Mouse (Mus musculus): Measurements from ENCODE around the gene Armc3. TPM values are rescaled to one million over a fixed set of nuclear protein-coding genes. Genes with fewer than 3 reads are reported as not detected.
A peak's percentile ranks its signal among the peaks of the same experiment; 100 is the strongest.

The Armc3 gene
- total RNA-seq (2021) = 1 to 10 TPM; 1.1 to 1.4 TPM
- long read RNA-seq, partial matches to known transcripts = 1 of 6 reads
- long read RNA-seq, other reads (novel, unspliced or antisense) = 5 of 6 reads

DNA sequence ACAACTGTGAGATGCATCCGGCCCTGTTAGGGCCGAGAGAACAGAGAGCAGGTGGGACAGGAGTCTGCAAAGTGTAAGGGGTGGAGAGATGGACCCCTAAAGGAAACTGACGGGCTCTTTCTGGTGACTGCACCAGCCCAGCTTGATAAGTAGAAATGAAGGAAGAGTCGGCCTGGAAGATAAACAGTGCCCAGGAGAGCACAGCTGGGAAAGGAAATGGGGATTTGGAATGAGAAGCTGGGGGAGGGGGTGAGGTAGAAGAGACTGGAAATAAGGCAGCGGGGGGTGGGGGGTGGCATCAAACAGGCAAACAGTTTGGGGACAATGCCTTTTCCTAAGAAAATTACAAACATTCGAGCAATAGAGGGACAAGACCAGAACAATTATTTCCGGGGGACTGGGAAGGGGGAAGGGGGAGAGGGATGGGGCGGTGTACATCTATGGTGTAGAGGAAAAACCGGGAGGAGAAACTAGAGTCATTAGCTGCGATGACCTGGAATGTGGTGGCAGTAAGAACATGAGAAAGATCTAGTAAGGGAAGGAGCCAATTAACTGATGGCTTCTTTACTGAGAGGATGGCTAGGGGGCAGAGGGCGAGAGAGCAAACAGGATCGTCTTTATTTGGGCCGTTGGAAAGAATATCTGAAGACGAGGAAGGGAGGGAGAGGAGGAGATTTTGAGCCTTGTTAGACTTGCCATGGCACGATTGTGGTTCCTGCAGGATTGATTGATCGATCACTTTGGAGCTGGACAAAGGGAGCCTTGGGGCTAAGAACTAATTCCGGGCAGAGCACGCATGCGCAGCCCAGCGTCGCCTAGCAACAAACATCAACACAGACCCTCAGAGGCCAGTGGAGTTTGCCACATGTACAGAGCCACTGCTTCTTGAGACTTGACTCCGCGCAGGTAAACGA lies at the start of gene Armc3:
Gene Armc3, plus strand, starts transcription at position 851 of the 914 bp plus-strand sequence.
- DNase-seq (ENCODE audit: low spot score in 2 of 2) = peak; percentile 59 to 75

DNA sequence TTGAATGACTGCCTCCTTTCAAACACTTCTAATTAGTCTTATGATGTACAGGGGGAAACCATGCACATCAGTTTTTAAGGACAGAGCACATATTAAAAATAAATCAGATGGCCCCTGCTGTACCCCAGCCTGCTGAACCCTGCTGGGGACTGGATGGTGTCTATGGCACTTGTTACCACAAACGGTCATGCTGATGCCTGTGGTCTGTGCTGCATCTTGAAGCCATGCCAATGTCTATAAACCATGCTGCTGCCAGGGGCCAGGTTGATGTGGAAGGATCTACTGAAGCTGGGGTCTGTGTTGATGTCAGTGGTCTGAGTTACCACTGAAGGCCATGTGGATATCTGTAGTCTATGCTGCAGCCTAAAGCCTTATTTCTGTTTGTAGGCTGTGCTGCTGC lies 46.4 kb upstream of the Armc3 start:
- no peak for DNase-seq (ENCODE audit: low spot score in 2 of 2)

DNA sequence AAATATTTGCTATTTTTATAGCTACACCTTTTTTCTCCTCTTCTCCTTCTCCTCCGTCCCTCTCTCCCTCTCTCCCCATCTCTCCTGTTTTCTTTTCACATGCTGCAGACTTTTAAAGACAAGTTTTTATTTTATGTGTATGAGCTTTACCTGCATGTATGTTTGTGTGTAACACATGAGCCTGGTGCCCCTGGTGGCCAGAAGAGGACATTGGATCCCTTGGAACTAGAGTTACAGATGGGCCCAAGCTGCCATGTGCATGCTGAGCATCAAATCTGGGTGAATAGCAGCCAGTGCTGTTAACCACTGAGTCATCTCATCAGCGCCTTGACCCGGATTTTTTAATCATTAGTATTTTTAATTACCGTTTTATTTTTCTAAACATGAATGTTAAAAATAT lies 42.9 kb upstream of the Armc3 start:
- peak in 1 of 2 experiments; percentile 21 for DNase-seq (ENCODE audit: low spot score in 2 of 2)

DNA sequence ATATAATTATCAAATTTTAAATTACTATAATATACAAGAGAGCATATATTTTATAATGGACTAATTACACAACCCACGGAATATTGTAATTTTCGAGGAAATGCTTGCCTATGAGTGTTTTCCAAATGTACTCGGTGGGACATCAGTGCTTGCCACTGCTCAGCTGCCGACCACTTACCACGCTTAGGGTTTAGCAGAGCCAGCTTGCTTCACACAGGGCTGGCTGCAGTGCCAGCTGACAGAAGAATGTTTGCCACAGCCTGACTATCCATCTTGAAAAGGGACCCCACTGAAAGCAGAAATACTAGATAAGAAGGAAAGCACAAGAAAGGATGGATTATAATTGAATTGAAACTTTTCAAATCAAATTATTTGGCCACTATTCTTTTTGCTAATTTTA lies 39.6 kb upstream of the Armc3 start:
- no peak for DNase-seq (ENCODE audit: low spot score in 2 of 2)

DNA sequence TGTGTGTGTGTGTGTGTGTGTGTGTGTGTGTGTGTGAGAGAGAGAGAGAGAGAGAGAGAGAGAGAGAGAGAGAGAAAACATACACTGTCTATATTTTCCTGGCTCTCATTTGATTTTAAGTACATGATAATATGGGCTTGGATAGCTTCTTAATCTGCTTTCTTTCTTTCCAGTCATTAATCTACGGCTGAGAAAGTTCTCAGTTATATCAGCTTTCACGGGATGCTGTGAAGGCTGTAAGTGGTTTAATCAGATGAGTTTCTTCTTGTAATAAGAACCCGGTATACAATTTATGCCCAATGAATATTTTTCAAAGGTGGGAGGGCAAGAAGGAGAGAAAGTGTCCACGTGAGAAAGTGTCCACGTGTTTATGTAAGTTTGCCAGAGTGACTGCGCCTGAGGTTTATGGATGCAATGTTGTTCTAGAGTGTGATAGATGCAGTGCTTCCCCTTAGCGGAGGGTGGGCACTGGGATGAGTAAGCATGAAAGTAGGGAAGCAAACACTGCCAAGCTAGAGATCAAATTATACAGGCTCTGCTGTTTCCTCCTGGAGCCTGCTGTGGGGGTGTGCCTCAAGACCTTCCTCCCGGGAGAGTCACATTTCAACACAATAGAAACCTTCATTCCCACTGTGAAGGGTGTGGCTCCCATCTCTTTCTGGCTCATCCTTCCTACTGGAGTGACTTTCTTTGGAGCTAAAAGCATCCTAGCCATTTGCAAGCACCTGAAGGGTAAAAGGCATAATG lies 38.6 kb upstream of the Armc3 start:
- DNase-seq (ENCODE audit: low spot score in 2 of 2) = no peak

DNA sequence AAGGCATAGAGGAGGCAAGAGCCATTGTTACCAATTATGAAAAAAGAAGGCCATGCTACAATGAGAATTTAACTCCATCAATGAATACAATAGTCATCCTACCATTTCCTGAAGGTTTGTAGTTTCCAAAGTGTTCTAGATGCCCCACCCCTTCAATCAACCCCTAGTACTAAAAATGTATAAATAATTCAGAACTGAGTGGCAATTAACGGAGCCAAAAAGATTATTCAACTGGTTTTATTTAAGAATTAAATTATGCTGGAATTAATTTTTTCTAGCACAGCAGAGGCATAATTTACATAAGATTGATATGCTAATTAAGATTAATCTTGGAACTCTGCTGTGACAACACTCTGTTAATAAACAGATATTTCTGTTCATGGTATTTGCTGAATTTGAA lies 34.9 kb upstream of the Armc3 start:
- DNase-seq (ENCODE audit: low spot score in 2 of 2) = no peak

DNA sequence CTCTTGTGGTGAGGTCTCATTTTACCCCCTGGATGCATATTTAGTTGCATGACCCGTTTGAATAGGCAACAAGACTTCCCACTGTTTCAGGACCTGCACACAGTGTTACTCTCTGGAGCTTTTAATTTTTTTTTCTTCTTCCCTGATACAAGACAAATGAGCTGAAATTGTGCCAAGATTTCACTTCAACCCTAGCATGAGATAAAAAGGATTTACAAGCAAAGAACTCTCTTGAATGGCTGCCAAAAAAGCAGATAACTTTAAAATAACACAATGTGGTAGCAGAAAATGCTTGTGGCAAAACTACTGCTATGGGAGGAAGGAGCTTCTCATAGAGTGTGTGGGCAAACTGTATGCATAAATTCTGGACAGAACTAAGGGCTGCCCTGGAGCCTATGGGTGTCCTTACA lies 22.3 kb upstream of the Armc3 start:
- DNase-seq (ENCODE audit: low spot score in 2 of 2) = no peak

DNA sequence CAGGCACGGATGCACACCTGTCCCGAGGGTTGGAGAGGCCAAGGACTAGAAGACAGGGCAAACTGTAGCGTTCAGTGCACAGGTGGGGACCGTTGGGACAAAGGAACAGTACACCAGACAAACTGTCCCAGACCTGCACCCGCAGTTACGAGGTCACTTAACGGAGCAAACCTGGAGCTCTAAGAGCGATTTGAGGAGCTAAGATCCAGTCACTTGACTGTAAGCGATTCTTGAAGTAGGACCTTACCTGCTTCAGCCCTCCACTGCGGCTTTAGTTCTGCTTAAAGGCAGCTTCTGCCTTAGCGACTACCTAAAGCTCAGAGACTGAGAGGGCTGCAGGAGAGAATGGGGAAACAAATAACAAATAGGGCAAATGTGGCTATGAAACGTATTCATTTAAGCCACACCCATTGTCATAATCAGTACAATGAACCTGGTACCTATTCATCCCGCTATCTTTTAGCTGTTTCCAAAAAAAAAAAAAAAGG lies 308 bp downstream of the Armc3 start:
- DNase-seq (ENCODE audit: low spot score in 2 of 2) = no peak

DNA sequence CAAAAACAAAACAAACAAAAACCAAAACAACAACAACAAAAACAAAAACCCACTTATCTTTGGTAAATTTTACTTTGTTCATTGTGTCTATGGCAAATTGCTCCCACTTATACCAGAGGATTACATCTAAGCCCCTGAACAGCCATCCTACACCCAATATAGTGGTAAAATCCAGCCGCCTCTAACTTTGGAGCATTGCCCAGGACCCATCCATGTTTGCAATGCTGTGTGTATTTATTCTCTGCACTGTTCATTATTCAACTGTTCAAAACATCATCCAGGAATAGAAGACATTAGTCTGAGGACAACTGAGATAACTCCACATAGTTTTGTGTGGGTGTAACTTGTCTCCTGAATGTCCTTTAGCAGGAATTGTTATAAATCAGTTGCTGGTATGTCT lies 1.0 kb downstream of the Armc3 start:
- no peak for DNase-seq (ENCODE audit: low spot score in 2 of 2)

DNA sequence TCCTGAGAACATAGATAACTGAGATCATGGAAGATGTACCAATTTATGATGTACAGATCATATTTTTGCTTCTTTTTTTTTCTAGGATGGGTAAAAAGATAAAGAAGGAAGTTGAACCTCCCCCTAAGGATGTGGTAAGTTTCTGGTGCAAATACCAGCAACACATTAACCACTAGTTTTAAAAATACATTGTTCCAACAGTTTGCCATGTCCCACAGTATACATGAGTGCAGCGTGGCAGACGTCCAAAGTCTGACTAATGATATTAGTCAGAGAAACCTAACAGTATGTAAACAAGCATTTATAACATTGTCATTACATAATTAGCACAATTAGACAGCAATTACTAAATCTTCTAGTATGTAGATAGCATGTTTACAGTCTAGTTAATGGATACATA lies 2.6 kb downstream of the Armc3 start:
- no peak for DNase-seq (ENCODE audit: low spot score in 2 of 2)

DNA sequence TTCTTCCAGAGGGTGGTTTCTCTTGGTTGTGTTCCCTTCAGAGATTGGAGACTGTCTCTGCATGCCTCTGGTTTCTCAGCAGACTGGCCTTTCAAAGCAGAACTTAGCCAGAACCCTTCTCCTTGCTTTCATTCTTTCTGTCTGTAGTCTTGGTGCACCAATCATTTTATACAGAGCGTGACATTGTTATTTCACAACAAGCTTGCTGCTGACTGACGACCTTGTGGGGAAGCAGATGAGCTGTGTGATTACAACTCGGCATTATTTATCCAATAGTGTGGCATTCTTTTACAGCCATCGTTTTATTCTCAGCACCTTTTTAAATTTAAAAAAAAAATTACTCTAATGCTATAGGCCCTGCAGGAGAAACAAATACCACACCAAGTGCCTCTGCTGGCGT lies 35.2 kb downstream of the Armc3 start:
- DNase-seq (ENCODE audit: low spot score in 2 of 2) = no peak

DNA sequence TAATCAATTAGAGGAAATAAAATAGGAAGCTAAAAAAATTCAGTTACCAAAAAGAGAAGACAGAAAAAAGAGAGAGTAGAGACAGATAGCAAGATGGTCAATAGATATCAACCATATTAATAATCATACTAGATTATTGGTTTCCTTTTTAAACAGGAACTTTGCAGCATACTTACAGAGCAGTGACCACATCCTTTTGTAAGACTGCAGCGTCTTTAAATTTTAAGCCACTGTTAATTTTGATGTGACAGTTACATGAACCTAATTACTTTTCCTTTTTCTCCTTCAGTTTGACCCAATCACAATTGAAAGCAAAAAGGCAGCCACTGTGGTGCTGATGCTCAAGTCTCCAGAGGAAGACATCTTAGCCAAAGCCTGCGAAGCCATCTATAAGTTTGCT lies 36.1 kb downstream of the Armc3 start:
- DNase-seq (ENCODE audit: low spot score in 2 of 2) = no peak

DNA sequence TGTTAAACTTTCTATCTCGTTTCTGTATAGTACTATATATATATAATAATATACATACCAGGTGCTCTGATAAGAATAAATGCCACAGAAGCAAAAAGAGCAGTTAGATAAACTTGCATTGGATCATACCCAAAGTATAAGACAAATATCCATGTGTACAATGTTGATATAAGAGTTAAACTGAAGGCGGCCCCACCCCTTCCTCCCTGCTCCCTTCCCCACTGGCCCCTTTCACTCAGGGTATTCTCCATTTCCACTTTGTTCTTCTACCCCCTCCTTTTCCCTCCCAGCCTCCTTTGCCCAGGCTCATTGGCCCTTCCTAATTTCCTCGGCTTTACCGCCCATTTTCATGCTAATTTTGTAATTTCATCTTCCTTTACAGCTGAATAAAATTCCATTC lies 36.5 kb downstream of the Armc3 start:
- DNase-seq (ENCODE audit: low spot score in 2 of 2) = no peak

DNA sequence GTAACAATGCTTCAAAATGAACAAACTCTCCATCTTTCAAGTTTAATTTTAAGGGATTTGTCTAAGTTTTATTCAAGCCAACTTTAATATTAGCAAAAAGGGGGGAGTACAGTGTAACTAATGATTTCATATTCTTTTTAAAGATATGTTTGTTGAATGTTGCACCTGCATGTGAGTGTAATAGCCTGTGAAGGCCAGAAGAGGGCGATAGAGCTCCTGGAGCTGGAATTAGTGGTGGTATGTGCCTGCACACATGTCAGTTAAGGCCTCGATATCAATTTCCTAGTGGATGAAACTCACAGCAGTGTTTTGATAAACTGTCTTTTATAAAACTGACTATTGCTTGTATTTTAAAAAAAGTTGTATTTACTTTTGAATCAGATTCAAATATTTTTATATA lies 39.7 kb downstream of the Armc3 start:
- no peak for DNase-seq (ENCODE audit: low spot score in 2 of 2)

DNA sequence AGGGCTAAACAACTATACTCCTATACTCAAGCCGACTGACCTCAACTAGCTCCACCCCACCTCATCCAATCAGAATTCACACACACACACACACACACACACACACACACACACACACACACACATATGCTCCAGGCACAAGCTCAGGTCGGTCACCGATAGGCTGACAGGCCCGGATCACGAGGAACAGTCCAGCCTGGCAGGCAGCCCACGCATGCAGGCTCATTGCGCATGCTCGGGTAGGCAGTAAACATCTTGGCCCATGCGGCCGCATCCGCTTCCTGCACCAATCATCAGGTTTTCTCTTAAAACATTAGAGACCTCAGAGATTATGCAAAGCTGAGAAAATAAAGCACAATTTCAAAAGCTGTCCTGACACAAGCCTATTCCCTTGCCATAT lies 50.5 kb downstream of the Armc3 start:
- DNase-seq (ENCODE audit: low spot score in 2 of 2) = no peak

DNA sequence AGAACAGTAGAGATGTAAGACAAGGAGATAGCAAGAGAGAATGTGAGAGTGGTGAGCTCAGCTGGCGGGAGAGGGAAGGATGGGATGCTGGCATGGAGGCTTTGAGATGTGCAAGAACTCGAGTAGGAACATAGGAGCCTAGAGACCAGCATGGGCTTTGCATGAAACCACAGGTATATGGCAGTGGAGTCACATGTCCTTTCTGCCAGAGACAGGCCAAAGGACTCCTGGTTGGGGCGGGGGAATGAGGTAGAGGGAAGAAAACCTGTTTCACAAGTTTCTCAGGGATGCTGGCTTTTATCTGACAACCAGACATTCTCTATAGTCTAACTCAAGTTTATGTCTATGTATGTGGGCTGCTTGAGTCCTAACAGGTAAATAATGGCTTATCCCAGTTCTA lies 55.9 kb downstream of the Armc3 start:
- no peak for DNase-seq (ENCODE audit: low spot score in 2 of 2)

DNA sequence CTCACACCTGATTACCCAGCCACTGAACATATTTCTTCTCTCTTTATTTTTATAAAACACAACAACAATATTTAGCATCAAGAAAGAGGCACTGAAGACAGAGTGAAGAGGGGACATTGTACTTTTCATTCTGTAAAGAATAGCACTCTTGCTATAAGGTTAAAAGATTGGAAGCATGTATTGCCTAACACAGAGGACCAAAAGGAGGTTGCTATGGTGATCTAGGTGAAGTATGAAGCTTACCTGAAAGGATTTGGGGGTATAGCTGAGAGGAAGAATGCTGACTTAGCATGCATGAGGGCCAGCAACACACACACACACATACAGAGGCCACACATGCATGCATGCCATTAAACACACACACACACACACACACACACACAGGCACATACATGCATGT lies 58.2 kb downstream of the Armc3 start:
- no peak for DNase-seq (ENCODE audit: low spot score in 2 of 2)

DNA sequence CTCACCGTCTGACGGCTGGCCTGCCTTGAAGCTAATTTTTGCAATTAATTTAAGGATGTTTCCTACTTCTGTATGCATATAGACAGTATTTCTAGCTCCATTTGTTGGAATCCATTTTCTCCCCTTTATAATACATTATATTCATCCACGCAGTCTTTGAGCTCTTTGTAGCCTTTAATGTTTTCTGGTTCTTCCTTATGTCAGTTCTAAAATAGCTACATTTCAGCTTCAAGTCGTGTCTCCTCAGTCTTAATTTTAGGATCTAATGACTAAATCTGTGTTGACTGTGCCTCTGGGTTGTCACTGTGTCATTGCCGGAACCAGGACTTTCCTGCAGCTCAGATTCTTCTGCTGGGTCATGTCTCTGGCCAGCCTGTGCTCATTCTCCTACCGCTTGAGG lies 61.3 kb downstream of the Armc3 start:
- no peak for DNase-seq (ENCODE audit: low spot score in 2 of 2)

DNA sequence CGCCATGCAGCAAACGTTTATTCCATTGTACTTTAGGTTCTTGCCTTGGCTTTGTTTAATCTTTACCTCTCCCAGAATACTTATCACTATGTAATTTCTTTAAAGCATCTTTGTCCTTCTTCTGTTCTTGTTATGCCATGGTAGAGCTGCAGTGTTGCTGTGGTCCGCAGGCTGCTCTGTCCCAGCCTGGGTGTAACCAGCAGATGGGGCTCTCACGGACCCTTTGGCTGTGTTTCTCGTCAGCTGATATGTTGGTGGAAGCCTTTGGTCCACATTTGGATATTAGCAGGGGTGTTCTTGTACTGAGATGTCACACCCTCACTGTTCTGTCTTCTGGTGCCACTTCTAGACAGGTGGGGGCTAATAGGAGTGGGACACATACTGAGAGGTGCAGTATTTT lies 64.3 kb downstream of the Armc3 start:
- no peak for DNase-seq (ENCODE audit: low spot score in 2 of 2)

DNA sequence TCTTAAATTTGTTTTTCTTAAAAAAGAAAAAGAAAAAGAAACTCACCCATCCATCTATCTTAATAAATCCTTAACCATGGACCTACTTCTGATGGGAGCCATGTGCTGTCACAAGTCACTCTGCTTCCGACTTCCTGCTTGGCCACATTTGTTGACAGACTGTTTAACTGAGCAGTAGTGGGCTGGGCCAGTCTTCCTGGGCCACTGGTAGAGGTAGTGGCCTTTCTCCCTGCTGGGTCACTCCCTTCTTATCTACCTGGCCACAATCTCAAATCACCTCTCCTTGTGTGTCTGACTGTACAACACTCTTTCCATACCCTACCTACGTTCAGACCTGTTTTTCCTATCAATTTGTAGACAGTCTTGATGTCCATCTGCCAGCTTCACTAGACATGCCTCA lies 66.7 kb downstream of the Armc3 start:
- DNase-seq (ENCODE audit: low spot score in 2 of 2) = no peak

DNA sequence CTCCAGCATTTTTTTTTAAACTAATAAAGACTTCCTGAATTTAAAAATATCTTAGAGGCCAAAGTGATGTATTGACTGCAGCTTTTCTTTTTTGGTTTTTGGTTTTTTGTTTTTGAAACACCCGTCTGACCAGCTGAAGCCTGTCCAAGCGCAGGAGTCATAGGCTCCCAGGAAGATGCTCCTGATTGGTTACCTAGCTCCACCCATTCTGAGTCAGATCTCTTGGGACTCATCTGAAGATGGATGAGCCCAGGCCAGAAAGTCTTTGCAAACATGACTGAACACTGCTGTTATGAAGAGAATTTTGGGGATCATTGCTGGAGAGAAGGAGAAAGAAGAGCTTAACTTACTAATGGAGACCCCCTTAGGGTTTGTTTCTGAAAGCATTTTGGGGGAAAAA lies 68.3 kb downstream of the Armc3 start:
- DNase-seq (ENCODE audit: low spot score in 2 of 2) = no peak

DNA sequence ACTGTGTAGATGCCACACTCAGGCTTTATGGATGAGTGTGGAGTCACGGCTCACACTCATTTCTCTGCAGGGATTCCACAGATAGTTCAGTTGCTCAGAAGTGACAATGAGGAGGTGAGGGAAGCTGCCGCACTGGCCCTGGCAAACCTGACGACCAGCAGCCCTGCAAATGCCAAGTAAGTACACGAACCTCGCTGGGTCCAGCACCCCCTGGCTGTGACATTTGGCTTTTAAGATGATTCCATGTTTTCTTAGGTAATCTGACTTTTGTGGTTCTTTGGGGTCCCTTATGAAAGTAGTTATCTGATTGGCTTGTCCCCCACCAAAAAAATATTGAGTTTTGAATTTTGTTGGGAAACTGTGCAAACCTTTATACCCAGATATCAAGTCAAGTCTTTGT lies 70.9 kb downstream of the Armc3 start:
- DNase-seq (ENCODE audit: low spot score in 2 of 2) = no peak

All from layer of hippocampus, postnatal 10 days (tissue).